Mouse (Mus musculus): Measurements from ENCODE around the gene Sh3pxd2a. TPM values are rescaled to one million over a fixed set of nuclear protein-coding genes. Genes with fewer than 3 reads are reported as not detected.

Gene Sh3pxd2a
- total and polyA plus RNA-seq, 3 experiments = 1.3 to 4.6 (median 3.2) TPM

GRCm38 (mm10) chr19:47403391-47404379 is 60.5 kb downstream of the Sh3pxd2a start:
- dilution Hi-C loops (cut with MboI; ENCODE audit: extremely low pct_ligation_motif_present, extremely low pct_unique_long_range_greater_than_20kb, low sequenced_read_pairs) (no loop called here), in situ Hi-C loops (cut with MboI; ENCODE audit: low pct_ligation_motif_present, low pct_unique_long_range_greater_than_20kb, low sequenced_read_pairs) (no loop called here)
- DNase-seq (ENCODE audit: extremely low read depth) = no peak
- Histone ChIP-seq H3K4me1 (ENCODE audit: control insufficient read depth in 1 of 2, insufficient read depth in 2 of 2) (peaks cover 8 to 43% of the 10 kb centered on the region in 2 experiments; a peak in 3 of 4 replicates), H3K9me3 (replicated peaks; ENCODE audit: low read length) (no peaks in the 10 kb centered on the region), H3K79me2 (replicated peaks; ENCODE audit: control insufficient read depth, extremely low read depth, insufficient read depth, poor library complexity, severe bottlenecking) (no peaks in the 10 kb centered on the region), H3K36me3 (replicated peaks in 1 of 2; ENCODE audit: control insufficient read depth in 1 of 2, insufficient read depth in 1 of 2, low read length in 1 of 2) (peaks cover 0 to 24% of the 10 kb centered on the region in 2 experiments), H3K9ac (ENCODE audit: insufficient read depth, low read depth) (no peak overlapping the region), H3K4me3 (replicated peaks in 1 of 3; ENCODE audit: low read depth in 2 of 3, low read length in 2 of 3, poor library complexity in 1 of 3) (no peak overlapping the region), H3K4me2 (ENCODE audit: insufficient read depth, low read depth, poor library complexity, severe bottlenecking) (no peak overlapping the region), H3K27me3 (replicated peaks) (no peaks in the 10 kb centered on the region), H3K27ac (ENCODE audit: insufficient read depth, low read depth) (no peak overlapping the region)
- no peak for TF ChIP-seq CHD1 (IDR thresholded peaks at IDR 0.05; ENCODE audit: low read depth, low read length)

GRCm38 (mm10) chr19:47402976-47403375 is 61.2 kb downstream of the Sh3pxd2a start:
- Histone ChIP-seq H3K27me3 (replicated peaks) (no peaks in the 10 kb centered on the region), H3K36me3 (replicated peaks in 1 of 2; ENCODE audit: control insufficient read depth in 1 of 2, insufficient read depth in 1 of 2, low read length in 1 of 2) (peaks cover 0 to 22% of the 10 kb centered on the region in 2 experiments), H3K79me2 (replicated peaks; ENCODE audit: control insufficient read depth, extremely low read depth, insufficient read depth, poor library complexity, severe bottlenecking) (no peaks in the 10 kb centered on the region), H3K4me2 (ENCODE audit: insufficient read depth, low read depth, poor library complexity, severe bottlenecking) (no peak overlapping the region), H3K4me1 (ENCODE audit: control insufficient read depth in 1 of 2, insufficient read depth in 2 of 2) (peaks cover 9 to 49% of the 10 kb centered on the region in 2 experiments; a peak in 3 of 4 replicates), H3K4me3 (replicated peaks in 1 of 3; ENCODE audit: low read depth in 2 of 3, low read length in 2 of 3, poor library complexity in 1 of 3) (no peak overlapping the region), H3K27ac (ENCODE audit: insufficient read depth, low read depth) (no peak overlapping the region), H3K9ac (ENCODE audit: insufficient read depth, low read depth) (no peak overlapping the region), H3K9me3 (replicated peaks; ENCODE audit: low read length) (no peaks in the 10 kb centered on the region)
- TF ChIP-seq MXI1 (IDR thresholded peaks at IDR 0.05; ENCODE audit: low read depth, low read length) (no peak), USF1 (IDR thresholded peaks at IDR 0.05; ENCODE audit: low read depth, low read length) (no peak), EP300 (IDR thresholded peaks at IDR 0.05; ENCODE audit: low read length) (no peak), CHD2 (IDR thresholded peaks at IDR 0.05; ENCODE audit: low read length) (no peak), ZMIZ1 (IDR thresholded peaks at IDR 0.05; ENCODE audit: low read depth, low read length) (no peak), JUN (IDR thresholded peaks at IDR 0.05; ENCODE audit: insufficient read depth, low read depth, low read length) (no peak), UBTF (IDR thresholded peaks at IDR 0.05; ENCODE audit: low read depth, low read length) (no peak)
- DNase-seq (ENCODE audit: extremely low read depth) = no peak
- in situ Hi-C loops (cut with MboI; ENCODE audit: low pct_ligation_motif_present, low pct_unique_long_range_greater_than_20kb, low sequenced_read_pairs) (no loop called here), dilution Hi-C loops (cut with MboI; ENCODE audit: extremely low pct_ligation_motif_present, extremely low pct_unique_long_range_greater_than_20kb, low sequenced_read_pairs) (no loop called here)

- H3K27ac ChIP-seq (ENCODE audit: insufficient read depth, low read depth) = no peak overlapping the region
- H3K4me2 ChIP-seq (ENCODE audit: insufficient read depth, low read depth, poor library complexity, severe bottlenecking) = no peak overlapping the region
- peaks cover 0 to 19% of the 10 kb centered on the region in 2 experiments for H3K36me3 ChIP-seq (replicated peaks in 1 of 2; ENCODE audit: control insufficient read depth in 1 of 2, insufficient read depth in 1 of 2, low read length in 1 of 2)
- dilution Hi-C loops (cut with MboI; ENCODE audit: extremely low pct_ligation_motif_present, extremely low pct_unique_long_range_greater_than_20kb, low sequenced_read_pairs) (no loop called here), in situ Hi-C loops (cut with MboI; ENCODE audit: low pct_ligation_motif_present, low pct_unique_long_range_greater_than_20kb, low sequenced_read_pairs) (no loop called here)
- H3K4me1 ChIP-seq (ENCODE audit: control insufficient read depth in 1 of 2, insufficient read depth in 2 of 2) = peaks cover 9 to 49% of the 10 kb centered on the region in 2 experiments; a peak in 3 of 4 replicates
- H3K4me3 ChIP-seq (replicated peaks in 1 of 3; ENCODE audit: low read depth in 2 of 3, low read length in 2 of 3, poor library complexity in 1 of 3) = no peak overlapping the region
- no peak overlapping the region for H3K9ac ChIP-seq (ENCODE audit: insufficient read depth, low read depth)
- H3K9me3 ChIP-seq (replicated peaks; ENCODE audit: low read length) = no peaks in the 10 kb centered on the region
- H3K27me3 ChIP-seq (replicated peaks) = no peaks in the 10 kb centered on the region
- TF ChIP-seq E2F4 (IDR thresholded peaks at IDR 0.05; ENCODE audit: insufficient replicate concordance, low read depth, low read length) = no peak
- TF ChIP-seq POLR2A (IDR thresholded peaks at IDR 0.05; ENCODE audit: low read depth, low read length) = no peak
- no peak for TF ChIP-seq MAFK (IDR thresholded peaks at IDR 0.05; ENCODE audit: insufficient replicate concordance, low read length)
- TF ChIP-seq ZNF384 (IDR thresholded peaks at IDR 0.05; ENCODE audit: low read depth, low read length) = no peak
- TF ChIP-seq USF2 (conservative IDR thresholded peaks at IDR 0.05; ENCODE audit: low read depth, low read length) = no peak
- TF ChIP-seq ZMIZ1 (IDR thresholded peaks at IDR 0.05; ENCODE audit: low read depth, low read length) = no peak
- no peak for TF ChIP-seq POLR2AphosphoS2 (IDR thresholded peaks at IDR 0.05; ENCODE audit: low read depth, low read length)
- TF ChIP-seq CHD1 (IDR thresholded peaks at IDR 0.05; ENCODE audit: low read depth, low read length) = no peak
- H3K79me2 ChIP-seq (replicated peaks; ENCODE audit: control insufficient read depth, extremely low read depth, insufficient read depth, poor library complexity, severe bottlenecking) = no peaks in the 10 kb centered on the region
- no peak for DNase-seq (ENCODE audit: extremely low read depth)
Observed at GRCm38 (mm10) chr19:47402544-47402943, 61.7 kb downstream of the Sh3pxd2a start.

Measured in CH12.LX (cell line).